Mouse (Mus musculus): ENCODE data around the gene Zcchc3. TPM values are rescaled to one million over a fixed set of nuclear protein-coding genes. Genes with fewer than 3 reads are reported as not detected.

Gene Zcchc3
- polyA plus RNA-seq, 1 experiment: not detected

GRCm38 (mm10) chr2:152376345-152376741, 38.5 kb downstream of the Zcchc3 start, which contains the start of gene Nrsn2:
TSS of gene Nrsn2 (minus strand) at chr2:152376638.
- Histone ChIP-seq H3ac (ENCODE audit: control insufficient read depth, insufficient read length, low read depth) (no peak within 1 kb of the TSS), H3K79me3 (ENCODE audit: low read depth) (no peaks in the 10 kb centered on the region), H3K36me3 (ENCODE audit: control insufficient read depth, insufficient read depth) (no peaks in the 10 kb centered on the region), H3K79me2 (ENCODE audit: control insufficient read depth, insufficient read depth) (no peaks in the 10 kb centered on the region), H3K4me3 (ENCODE audit: insufficient read depth, poor library complexity, severe bottlenecking) (no peak within 1 kb of the TSS), H3K27me3 (ENCODE audit: control insufficient read depth, insufficient read depth, insufficient read length) (peaks cover 40% of the 10 kb centered on the region)
- TF ChIP-seq CEBPB (IDR thresholded peaks at IDR 0.05; ENCODE audit: low read depth) (no peak), MAX (IDR thresholded peaks at IDR 0.05) (no peak), MYOG (IDR thresholded peaks at IDR 0.05; ENCODE audit: control insufficient read depth, extremely low read depth, insufficient read length) (no peak), CTCF (IDR thresholded peaks at IDR 0.05; ENCODE audit: control insufficient read depth, insufficient read depth, insufficient read length) (no peak), FOSL1 (IDR thresholded peaks at IDR 0.05; ENCODE audit: insufficient read depth, low read length, poor library complexity, severe bottlenecking) (no peak), USF1 (IDR thresholded peaks at IDR 0.05; ENCODE audit: low read depth) (no peak), MYOD1 (IDR thresholded peaks at IDR 0.05; ENCODE audit: control insufficient read depth, insufficient read length, low read depth) (no peak)

- H3K36me3 ChIP-seq (ENCODE audit: control insufficient read depth, insufficient read depth): no peaks in the 10 kb centered on the region
- no peaks in the 10 kb centered on the region for H3K79me3 ChIP-seq (ENCODE audit: low read depth)
- TF ChIP-seq MYOD1 (IDR thresholded peaks at IDR 0.05; ENCODE audit: control insufficient read depth, insufficient read length, low read depth) (no peak), CEBPB (IDR thresholded peaks at IDR 0.05; ENCODE audit: low read depth) (no peak), USF1 (IDR thresholded peaks at IDR 0.05; ENCODE audit: low read depth) (no peak), MYOG (IDR thresholded peaks at IDR 0.05; ENCODE audit: control insufficient read depth, extremely low read depth, insufficient read length) (no peak), CTCF (IDR thresholded peaks at IDR 0.05; ENCODE audit: control insufficient read depth, insufficient read depth, insufficient read length) (no peak), MAX (IDR thresholded peaks at IDR 0.05) (no peak), FOSL1 (IDR thresholded peaks at IDR 0.05; ENCODE audit: insufficient read depth, low read length, poor library complexity, severe bottlenecking) (no peak)
- no peak overlapping the region for H3K4me3 ChIP-seq (ENCODE audit: insufficient read depth, poor library complexity, severe bottlenecking)
- peaks cover 43% of the 10 kb centered on the region for H3K27me3 ChIP-seq (ENCODE audit: control insufficient read depth, insufficient read depth, insufficient read length)
- no peak overlapping the region for H3ac ChIP-seq (ENCODE audit: control insufficient read depth, insufficient read length, low read depth)
- no peaks in the 10 kb centered on the region for H3K79me2 ChIP-seq (ENCODE audit: control insufficient read depth, insufficient read depth)
Measured at GRCm38 (mm10) chr2:152375652-152376344, 39.0 kb downstream of the Zcchc3 start.

DNA sequence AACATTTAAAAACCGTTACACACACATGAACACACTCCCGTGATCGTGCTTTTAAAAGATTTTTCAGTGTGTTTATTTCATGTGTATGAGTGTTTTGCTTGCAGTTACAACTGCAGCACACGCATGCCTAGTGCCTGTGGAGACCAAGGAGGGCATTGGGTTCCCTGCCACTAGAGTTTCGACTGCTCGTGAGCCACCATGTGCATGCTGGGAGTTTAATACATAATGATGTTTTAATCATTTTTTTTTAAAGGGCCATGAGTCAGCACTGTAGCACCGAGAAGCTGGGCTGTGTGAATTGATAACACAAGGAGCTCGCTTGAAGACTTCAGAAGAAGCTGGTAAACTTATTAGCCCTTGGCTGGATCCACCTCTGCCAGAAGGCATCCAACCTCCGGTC, 41.3 kb downstream of the Zcchc3 start:
- Histone ChIP-seq H3K79me2 (ENCODE audit: control insufficient read depth, insufficient read depth) (no peaks in the 10 kb centered on the region), H3ac (ENCODE audit: control insufficient read depth, insufficient read length, low read depth) (no peak overlapping the region)

DNA sequence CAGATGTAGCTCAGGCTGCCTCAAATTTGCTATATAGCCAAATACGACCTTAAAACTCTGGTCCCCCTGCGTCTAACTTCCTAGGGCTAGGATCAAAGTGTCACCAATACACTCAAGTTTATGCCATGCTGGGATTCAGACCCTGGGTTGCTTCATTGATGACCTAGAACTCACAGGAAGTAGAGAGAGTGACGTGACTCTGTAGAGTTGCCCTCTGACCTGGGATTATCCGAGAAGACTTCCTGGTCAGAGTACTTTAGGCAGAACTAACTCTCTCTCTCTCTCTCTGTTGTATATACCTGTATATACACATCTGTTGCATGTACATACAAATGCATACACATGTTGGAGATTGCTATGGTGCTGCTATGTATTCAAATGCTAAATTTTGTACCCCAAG, 42.2 kb downstream of the Zcchc3 start:
- Histone ChIP-seq H3ac (ENCODE audit: control insufficient read depth, insufficient read length, low read depth) (no peak overlapping the region), H3K79me3 (ENCODE audit: low read depth) (no peaks in the 10 kb centered on the region), H3K36me3 (ENCODE audit: control insufficient read depth, insufficient read depth) (no peaks in the 10 kb centered on the region), H3K79me2 (ENCODE audit: control insufficient read depth, insufficient read depth) (no peaks in the 10 kb centered on the region), H3K27me3 (ENCODE audit: control insufficient read depth, insufficient read depth, insufficient read length) (peaks cover 38% of the 10 kb centered on the region), H3K4me3 (ENCODE audit: insufficient read depth, poor library complexity, severe bottlenecking) (no peak overlapping the region)
- TF ChIP-seq CTCF (IDR thresholded peaks at IDR 0.05; ENCODE audit: control insufficient read depth, insufficient read depth, insufficient read length): no peak
- TF ChIP-seq MAX (IDR thresholded peaks at IDR 0.05): no peak
- TF ChIP-seq USF1 (IDR thresholded peaks at IDR 0.05; ENCODE audit: low read depth): no peak
- TF ChIP-seq CEBPB (IDR thresholded peaks at IDR 0.05; ENCODE audit: low read depth): no peak
- TF ChIP-seq FOSL1 (IDR thresholded peaks at IDR 0.05; ENCODE audit: insufficient read depth, low read length, poor library complexity, severe bottlenecking): no peak
- TF ChIP-seq MYOD1 (IDR thresholded peaks at IDR 0.05; ENCODE audit: control insufficient read depth, insufficient read length, low read depth): no peak
- no peak for TF ChIP-seq MYOG (IDR thresholded peaks at IDR 0.05; ENCODE audit: control insufficient read depth, extremely low read depth, insufficient read length)

More for the DNA sequence above, 41.3 kb downstream of the Zcchc3 start:
- Histone ChIP-seq H3K79me3 (ENCODE audit: low read depth) (no peaks in the 10 kb centered on the region), H3K27me3 (ENCODE audit: control insufficient read depth, insufficient read depth, insufficient read length) (peaks cover 39% of the 10 kb centered on the region), H3K36me3 (ENCODE audit: control insufficient read depth, insufficient read depth) (no peaks in the 10 kb centered on the region), H3K4me3 (ENCODE audit: insufficient read depth, poor library complexity, severe bottlenecking) (no peak overlapping the region)
- TF ChIP-seq MYOD1 (IDR thresholded peaks at IDR 0.05; ENCODE audit: control insufficient read depth, insufficient read length, low read depth): no peak

DNA sequence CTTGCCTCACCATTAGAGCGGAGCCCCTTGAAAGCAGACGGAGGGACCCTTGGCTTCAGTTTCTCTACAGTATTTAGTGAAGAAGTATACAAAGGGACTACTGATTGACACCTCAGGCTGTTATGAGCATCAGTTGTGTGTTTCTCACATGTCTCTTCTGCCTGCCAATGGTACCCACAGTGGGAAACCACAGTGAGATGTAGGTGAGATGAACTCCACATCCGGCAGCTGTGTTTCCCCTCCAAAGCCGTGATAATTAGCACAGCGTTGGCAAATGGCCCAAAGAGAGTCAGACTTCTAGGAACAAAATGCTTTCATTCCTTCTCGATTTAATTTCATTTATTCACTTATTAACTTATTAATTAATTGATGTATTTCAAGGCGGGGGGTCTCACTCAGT, 42.7 kb downstream of the Zcchc3 start:
- H3K79me2 ChIP-seq (ENCODE audit: control insufficient read depth, insufficient read depth): no peaks in the 10 kb centered on the region
- no peak for TF ChIP-seq MYOD1 (IDR thresholded peaks at IDR 0.05; ENCODE audit: control insufficient read depth, insufficient read length, low read depth)
- no peak for TF ChIP-seq FOSL1 (IDR thresholded peaks at IDR 0.05; ENCODE audit: insufficient read depth, low read length, poor library complexity, severe bottlenecking)
- H3K79me3 ChIP-seq (ENCODE audit: low read depth): no peaks in the 10 kb centered on the region
- H3K36me3 ChIP-seq (ENCODE audit: control insufficient read depth, insufficient read depth): no peaks in the 10 kb centered on the region
- no peak overlapping the region for H3ac ChIP-seq (ENCODE audit: control insufficient read depth, insufficient read length, low read depth)
- peaks cover 33% of the 10 kb centered on the region for H3K27me3 ChIP-seq (ENCODE audit: control insufficient read depth, insufficient read depth, insufficient read length)
- H3K4me3 ChIP-seq (ENCODE audit: insufficient read depth, poor library complexity, severe bottlenecking): no peak overlapping the region

- H3K79me3 ChIP-seq (ENCODE audit: low read depth): no peaks in the 10 kb centered on the region
- TF ChIP-seq CTCF (IDR thresholded peaks at IDR 0.05; ENCODE audit: control insufficient read depth, insufficient read depth, insufficient read length): peak; percentile 65
- TF ChIP-seq MAX (IDR thresholded peaks at IDR 0.05): no peak
- H3K79me2 ChIP-seq (ENCODE audit: control insufficient read depth, insufficient read depth): no peaks in the 10 kb centered on the region
- H3ac ChIP-seq (ENCODE audit: control insufficient read depth, insufficient read length, low read depth): no peak overlapping the region
- peaks cover 5% of the 10 kb centered on the region for H3K27me3 ChIP-seq (ENCODE audit: control insufficient read depth, insufficient read depth, insufficient read length)
- no peak overlapping the region for H3K4me3 ChIP-seq (ENCODE audit: insufficient read depth, poor library complexity, severe bottlenecking)
- no peaks in the 10 kb centered on the region for H3K36me3 ChIP-seq (ENCODE audit: control insufficient read depth, insufficient read depth)
Measured at GRCm38 (mm10) chr2:152368532-152369140, 46.2 kb downstream of the Zcchc3 start.
